Mouse (Mus musculus): ENCODE data around the gene Aamdc. TPM values are rescaled to one million over a fixed set of nuclear protein-coding genes. Genes with fewer than 3 reads are reported as not detected.

Aamdc gene
- total and polyA plus RNA-seq, 2 experiments, result 23.9 to 45.0 TPM

GRCm38 (mm10) chr7:97550673-97551072 is 28.6 kb downstream of the Aamdc start:
- TF ChIP-seq CTCF (IDR thresholded peaks at IDR 0.05; ENCODE audit: low read depth, low read length), result no peak
- TF ChIP-seq POLR2A (IDR thresholded peaks at IDR 0.05; ENCODE audit: extremely low read depth, insufficient read depth, low read length), result no peak
- Histone ChIP-seq H3K36me3 (ENCODE audit: control insufficient read depth, insufficient read depth, low read length) (peaks cover 7% of the 10 kb centered on the region; the same call in 1 of the 2 replicates), H3K79me2 (ENCODE audit: control insufficient read depth, insufficient read depth, low read length) (no peaks in the 10 kb centered on the region), H3K4me3 (ENCODE audit: insufficient read depth, low read depth, low read length) (no peak overlapping the region), H3K27me3 (ENCODE audit: control insufficient read depth, insufficient read depth, low read length) (no peaks in the 10 kb centered on the region), H3K27ac (replicated peaks; ENCODE audit: insufficient read depth, low read depth, low read length) (no peak overlapping the region), H3K4me1 (ENCODE audit: control insufficient read depth, insufficient read depth, low read length) (no peaks in the 10 kb centered on the region), H3K9ac (ENCODE audit: low read depth, low read length) (no peak overlapping the region)
- WGBS, result 94% methylated on average over 9 of the region's 9 CpGs
- DNase-seq (ENCODE audit: extremely low read depth, low read depth, low spot score), result no peak

- H3K4me3 ChIP-seq (ENCODE audit: insufficient read depth, low read depth, low read length), result no peak overlapping the region
- H3K27me3 ChIP-seq (ENCODE audit: control insufficient read depth, insufficient read depth, low read length), result no peaks in the 10 kb centered on the region
- H3K9ac ChIP-seq (ENCODE audit: low read depth, low read length), result no peak overlapping the region
- no peak for DNase-seq (ENCODE audit: extremely low read depth, low read depth, low spot score)
- H3K4me1 ChIP-seq (ENCODE audit: control insufficient read depth, insufficient read depth, low read length), result no peaks in the 10 kb centered on the region
- 94% methylated on average over 10 of the region's 10 CpGs for WGBS
- no peak overlapping the region for H3K27ac ChIP-seq (replicated peaks; ENCODE audit: insufficient read depth, low read depth, low read length)
- no peaks in the 10 kb centered on the region for H3K79me2 ChIP-seq (ENCODE audit: control insufficient read depth, insufficient read depth, low read length)
- TF ChIP-seq CTCF (IDR thresholded peaks at IDR 0.05; ENCODE audit: low read depth, low read length) (no peak), POLR2A (IDR thresholded peaks at IDR 0.05; ENCODE audit: extremely low read depth, insufficient read depth, low read length) (no peak)
- H3K36me3 ChIP-seq (ENCODE audit: control insufficient read depth, insufficient read depth, low read length), result peaks cover 7% of the 10 kb centered on the region; the same call in 1 of the 2 replicates
Measured at GRCm38 (mm10) chr7:97549301-97549700, 30.0 kb downstream of the Aamdc start.

GRCm38 (mm10) chr7:97546462-97546861 is 32.8 kb downstream of the Aamdc start:
- Histone ChIP-seq H3K4me1 (ENCODE audit: control insufficient read depth, insufficient read depth, low read length) (no peaks in the 10 kb centered on the region), H3K27ac (replicated peaks; ENCODE audit: insufficient read depth, low read depth, low read length) (no peak overlapping the region), H3K79me2 (ENCODE audit: control insufficient read depth, insufficient read depth, low read length) (no peaks in the 10 kb centered on the region), H3K27me3 (ENCODE audit: control insufficient read depth, insufficient read depth, low read length) (no peaks in the 10 kb centered on the region), H3K9ac (ENCODE audit: low read depth, low read length) (no peak overlapping the region), H3K4me3 (ENCODE audit: insufficient read depth, low read depth, low read length) (no peak overlapping the region), H3K36me3 (ENCODE audit: control insufficient read depth, insufficient read depth, low read length) (peaks cover 16% of the 10 kb centered on the region; the same call in 1 of the 2 replicates)
- TF ChIP-seq POLR2A (IDR thresholded peaks at IDR 0.05; ENCODE audit: extremely low read depth, insufficient read depth, low read length), result no peak
- TF ChIP-seq CTCF (IDR thresholded peaks at IDR 0.05; ENCODE audit: low read depth, low read length), result no peak
- DNase-seq (ENCODE audit: extremely low read depth, low read depth, low spot score), result no peak
- 94% methylated on average over 2 of the region's 2 CpGs for WGBS

GRCm38 (mm10) chr7:97536571-97536970 is 42.7 kb downstream of the Aamdc start:
- no peak overlapping the region for H3K9ac ChIP-seq (ENCODE audit: low read depth, low read length)
- no peak overlapping the region for H3K27ac ChIP-seq (replicated peaks; ENCODE audit: insufficient read depth, low read depth, low read length)
- no peaks in the 10 kb centered on the region for H3K79me2 ChIP-seq (ENCODE audit: control insufficient read depth, insufficient read depth, low read length)
- H3K27me3 ChIP-seq (ENCODE audit: control insufficient read depth, insufficient read depth, low read length), result no peaks in the 10 kb centered on the region
- TF ChIP-seq POLR2A (IDR thresholded peaks at IDR 0.05; ENCODE audit: extremely low read depth, insufficient read depth, low read length), result no peak
- no peak for TF ChIP-seq CTCF (IDR thresholded peaks at IDR 0.05; ENCODE audit: low read depth, low read length)
- no peak for DNase-seq (ENCODE audit: extremely low read depth, low read depth, low spot score)
- no peak overlapping the region for H3K4me3 ChIP-seq (ENCODE audit: insufficient read depth, low read depth, low read length)
- 91% methylated on average over 5 of the region's 5 CpGs for WGBS
- no peaks in the 10 kb centered on the region for H3K4me1 ChIP-seq (ENCODE audit: control insufficient read depth, insufficient read depth, low read length)
- H3K36me3 ChIP-seq (ENCODE audit: control insufficient read depth, insufficient read depth, low read length), result peaks cover 24% of the 10 kb centered on the region

GRCm38 (mm10) chr7:97535531-97535930 is 43.8 kb downstream of the Aamdc start:
- H3K36me3 ChIP-seq (ENCODE audit: control insufficient read depth, insufficient read depth, low read length), result peaks cover 25% of the 10 kb centered on the region
- TF ChIP-seq CTCF (IDR thresholded peaks at IDR 0.05; ENCODE audit: low read depth, low read length) (no peak), POLR2A (IDR thresholded peaks at IDR 0.05; ENCODE audit: extremely low read depth, insufficient read depth, low read length) (no peak)

GRCm38 (mm10) chr7:97519935-97520334 is 59.4 kb downstream of the Aamdc start:
- Histone ChIP-seq H3K4me3 (ENCODE audit: insufficient read depth, low read depth, low read length) (no peak overlapping the region), H3K36me3 (ENCODE audit: control insufficient read depth, insufficient read depth, low read length) (peaks cover 32% of the 10 kb centered on the region), H3K27ac (replicated peaks; ENCODE audit: insufficient read depth, low read depth, low read length) (no peak overlapping the region), H3K4me1 (ENCODE audit: control insufficient read depth, insufficient read depth, low read length) (no peaks in the 10 kb centered on the region), H3K9ac (ENCODE audit: low read depth, low read length) (no peak overlapping the region), H3K79me2 (ENCODE audit: control insufficient read depth, insufficient read depth, low read length) (no peaks in the 10 kb centered on the region), H3K27me3 (ENCODE audit: control insufficient read depth, insufficient read depth, low read length) (no peaks in the 10 kb centered on the region)
- WGBS, result 92% methylated on average over 2 of the region's 2 CpGs
- DNase-seq (ENCODE audit: extremely low read depth, low read depth, low spot score), result no peak
- TF ChIP-seq POLR2A (IDR thresholded peaks at IDR 0.05; ENCODE audit: extremely low read depth, insufficient read depth, low read length), result no peak
- no peak for TF ChIP-seq CTCF (IDR thresholded peaks at IDR 0.05; ENCODE audit: low read depth, low read length)

More at GRCm38 (mm10) chr7:97535531-97535930, 43.8 kb downstream of the Aamdc start:
- Histone ChIP-seq H3K27me3 (ENCODE audit: control insufficient read depth, insufficient read depth, low read length) (no peaks in the 10 kb centered on the region), H3K4me3 (ENCODE audit: insufficient read depth, low read depth, low read length) (no peak overlapping the region), H3K9ac (ENCODE audit: low read depth, low read length) (no peak overlapping the region), H3K79me2 (ENCODE audit: control insufficient read depth, insufficient read depth, low read length) (no peaks in the 10 kb centered on the region), H3K27ac (replicated peaks; ENCODE audit: insufficient read depth, low read depth, low read length) (no peak overlapping the region), H3K4me1 (ENCODE audit: control insufficient read depth, insufficient read depth, low read length) (no peaks in the 10 kb centered on the region)
- DNase-seq (ENCODE audit: extremely low read depth, low read depth, low spot score), result no peak
- WGBS, result 95% methylated on average over 5 of the region's 5 CpGs

All from liver, adult 2 months (tissue).